Mouse (Mus musculus) testis, postnatal 14 days (tissue): ENCODE measurements at regions not wholly inside any gene's neighbourhood (a gene's known extent, or its start where the extent isn't known, plus 50 kb on each side); places are given as distances from the start of the nearest gene placed in this dataset.

Experiments used
- DNase-seq: peaks from one replicate; pipeline ENCODE4 v3.0.0; 2021; ENCODE audit warnings: low spot score

DNA sequence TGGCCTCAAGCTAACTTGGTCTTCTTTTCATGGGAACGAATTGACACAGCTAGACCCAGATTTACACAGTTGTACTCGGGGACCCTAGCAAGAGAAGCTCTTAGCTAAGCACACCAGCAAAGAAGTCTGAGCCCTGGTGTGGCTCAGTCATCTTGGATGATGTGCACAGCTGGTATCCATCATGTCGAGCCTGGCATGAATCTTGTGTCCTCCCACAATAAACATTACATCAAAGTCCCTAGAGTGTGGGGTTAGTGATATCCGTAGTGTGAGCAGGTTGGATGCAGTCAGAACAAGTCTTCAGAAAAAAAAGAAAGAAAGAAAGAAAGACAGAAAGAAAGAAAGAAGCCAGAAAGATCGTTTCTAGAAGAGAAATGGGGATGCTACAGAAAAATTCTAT lies 52.1 kb upstream of the Hmcn1 start:
- no peak for DNase-seq

DNA sequence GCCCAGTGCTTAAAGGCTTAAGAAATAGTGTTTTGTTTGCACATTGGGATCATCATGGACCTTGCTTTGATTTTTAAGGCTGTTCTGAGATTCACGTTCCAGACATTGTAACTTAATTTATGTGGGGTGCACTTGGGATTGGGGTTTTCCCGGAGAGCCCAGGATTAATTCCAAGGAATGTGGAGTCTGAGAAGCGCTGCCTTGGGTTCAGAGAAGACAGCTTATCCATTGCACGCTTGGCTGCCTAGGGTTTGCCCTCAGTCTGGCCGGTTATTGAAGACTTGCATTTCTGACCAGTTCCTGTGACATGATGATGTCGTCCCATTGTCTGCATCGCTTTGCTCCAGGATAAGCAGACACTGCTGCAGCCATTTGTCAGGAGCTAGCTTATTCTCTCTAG lies 53.4 kb upstream of the Hmcn1 start:
- no peak for DNase-seq

DNA sequence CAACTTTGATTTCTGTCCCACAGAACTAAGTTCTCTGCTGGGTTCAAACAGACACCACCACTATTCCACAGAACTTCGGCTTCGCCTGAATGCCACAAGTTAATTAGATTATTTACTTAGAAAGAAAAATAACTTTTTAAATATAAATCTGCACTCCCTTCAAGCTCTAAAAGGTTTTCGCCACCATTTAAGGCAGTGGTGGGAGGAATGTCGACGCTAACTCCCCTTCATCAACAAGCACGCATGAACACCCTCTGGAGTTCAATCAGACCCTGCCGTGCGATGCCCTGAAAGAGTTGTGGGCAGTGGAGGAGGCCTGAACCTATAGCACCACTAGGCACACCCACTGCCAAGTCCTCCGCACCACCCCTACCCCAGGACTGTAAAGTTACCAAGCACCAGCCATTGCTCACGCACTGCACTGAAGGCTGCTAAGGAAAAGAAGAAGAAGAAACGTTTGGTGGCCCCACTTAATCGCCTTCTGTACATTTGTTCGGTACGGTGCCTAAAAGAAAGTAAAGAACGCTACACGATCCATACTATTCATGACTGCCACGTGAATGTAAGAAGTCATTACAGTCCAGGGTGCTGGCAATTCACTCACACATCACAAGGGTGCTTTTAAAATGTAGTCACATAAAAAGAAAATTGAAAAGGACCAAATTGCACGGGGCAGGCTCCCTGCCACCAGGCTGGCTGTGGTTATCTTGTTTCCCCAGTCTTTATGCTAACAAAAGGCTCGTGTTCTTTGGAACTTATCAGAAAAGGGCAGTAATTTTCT lies 56.7 kb upstream of the Hmcn1 start:
- DNase-seq: no peak

DNA sequence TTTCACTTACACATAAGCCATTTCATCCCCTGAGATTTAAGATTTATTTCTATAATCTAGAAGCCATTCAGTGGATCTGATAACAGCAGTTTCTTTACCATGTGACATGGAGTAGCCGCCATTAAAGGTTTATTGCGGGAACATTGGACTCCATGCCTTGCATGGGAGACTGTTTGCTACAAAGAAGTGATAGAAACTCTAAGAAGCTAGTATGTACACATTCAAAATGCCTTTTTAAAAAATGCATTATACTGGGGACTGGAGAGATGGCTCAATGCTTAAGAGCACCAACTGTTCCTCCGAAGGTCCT lies 57.2 kb upstream of the Hmcn1 start:
- DNase-seq: no peak

DNA sequence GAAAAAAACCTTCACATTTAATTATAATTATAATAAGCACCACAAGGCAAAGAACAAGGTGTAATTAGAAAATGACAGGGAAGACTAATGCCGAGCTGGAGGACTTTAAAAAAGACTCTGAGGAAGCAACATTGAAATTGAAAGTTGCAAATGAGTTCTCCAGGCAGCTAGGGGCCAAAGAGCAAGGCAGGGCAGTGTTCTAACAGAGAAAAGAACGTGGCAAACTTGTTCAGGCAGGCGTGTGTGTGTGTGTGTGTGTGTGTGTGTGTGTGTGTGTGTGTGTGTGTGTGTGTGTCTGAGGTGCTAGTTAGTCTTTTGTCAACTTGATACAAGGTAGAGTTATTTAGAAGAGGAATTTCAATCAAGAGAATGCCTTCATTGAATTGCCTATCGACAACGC lies 60.0 kb upstream of the Hmcn1 start:
- no peak for DNase-seq

DNA sequence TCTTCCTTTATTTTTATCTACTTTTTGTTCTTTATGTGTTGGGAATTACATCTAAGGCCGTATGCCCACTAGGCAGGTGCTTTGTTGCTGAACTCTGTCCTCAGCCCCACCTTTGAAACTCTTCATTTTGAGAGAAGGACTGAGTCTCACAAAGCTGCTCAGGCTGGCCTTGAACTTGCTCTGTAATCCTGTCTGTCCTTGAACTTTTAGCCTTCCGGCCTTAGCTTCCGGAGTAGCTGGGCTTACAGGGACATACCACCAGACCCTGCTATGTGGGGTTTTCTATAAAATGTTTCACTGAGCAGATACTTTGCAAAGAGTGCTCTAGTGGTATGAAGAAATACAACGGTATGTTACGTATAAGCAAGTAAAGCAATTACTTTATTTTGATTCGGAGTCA lies 62.2 kb upstream of the Hmcn1 start:
- DNase-seq: no peak

DNA sequence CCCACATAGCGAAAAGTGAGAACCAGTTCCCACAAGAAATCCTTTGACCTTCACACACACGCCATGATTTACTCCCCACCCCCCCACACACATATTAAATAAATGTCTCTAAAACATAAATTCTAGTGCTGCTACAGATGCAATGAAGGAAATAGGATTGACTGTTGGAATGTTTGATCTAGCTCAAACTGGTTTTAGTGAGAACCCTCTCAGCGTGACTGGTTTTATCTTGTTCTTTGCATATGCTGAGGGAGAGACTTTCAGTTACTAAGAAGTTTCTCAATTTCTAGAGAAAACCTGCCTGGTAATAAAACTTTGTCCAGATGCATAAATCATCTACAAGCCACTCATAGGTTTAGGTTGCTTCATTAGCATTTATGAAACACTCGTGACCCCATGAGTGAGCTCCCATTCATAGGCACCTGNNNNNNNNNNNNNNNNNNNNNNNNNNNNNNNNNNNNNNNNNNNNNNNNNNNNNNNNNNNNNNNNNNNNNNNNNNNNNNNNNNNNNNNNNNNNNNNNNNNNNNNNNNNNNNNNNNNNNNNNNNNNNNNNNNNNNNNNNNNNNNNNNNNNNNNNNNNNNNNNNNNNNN lies 66.4 kb upstream of the Hmcn1 start:
- DNase-seq: no peak

DNA sequence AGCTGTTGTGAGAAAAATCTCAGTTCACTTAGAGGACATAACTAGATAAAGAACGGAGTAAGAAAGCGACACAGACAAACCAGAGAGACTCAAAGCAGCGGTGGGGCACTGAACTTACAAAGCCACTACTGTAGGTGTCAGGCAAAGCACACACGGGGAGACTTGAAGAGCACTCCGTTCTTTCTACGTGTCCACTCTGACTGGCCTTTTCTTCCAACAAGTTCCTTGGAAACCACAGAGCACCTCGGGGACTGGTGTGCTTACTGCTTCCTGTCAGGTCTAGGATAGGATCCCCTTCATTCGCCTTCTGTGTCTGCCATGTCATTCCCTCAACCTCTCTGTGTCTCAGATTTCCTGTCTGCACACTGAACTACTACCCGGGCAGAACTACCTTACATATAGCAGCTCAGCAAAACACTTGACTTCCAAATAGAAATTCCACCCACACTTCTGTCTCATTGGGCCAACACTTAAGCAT lies 71.9 kb upstream of the Hmcn1 start:
- no peak for DNase-seq

DNA sequence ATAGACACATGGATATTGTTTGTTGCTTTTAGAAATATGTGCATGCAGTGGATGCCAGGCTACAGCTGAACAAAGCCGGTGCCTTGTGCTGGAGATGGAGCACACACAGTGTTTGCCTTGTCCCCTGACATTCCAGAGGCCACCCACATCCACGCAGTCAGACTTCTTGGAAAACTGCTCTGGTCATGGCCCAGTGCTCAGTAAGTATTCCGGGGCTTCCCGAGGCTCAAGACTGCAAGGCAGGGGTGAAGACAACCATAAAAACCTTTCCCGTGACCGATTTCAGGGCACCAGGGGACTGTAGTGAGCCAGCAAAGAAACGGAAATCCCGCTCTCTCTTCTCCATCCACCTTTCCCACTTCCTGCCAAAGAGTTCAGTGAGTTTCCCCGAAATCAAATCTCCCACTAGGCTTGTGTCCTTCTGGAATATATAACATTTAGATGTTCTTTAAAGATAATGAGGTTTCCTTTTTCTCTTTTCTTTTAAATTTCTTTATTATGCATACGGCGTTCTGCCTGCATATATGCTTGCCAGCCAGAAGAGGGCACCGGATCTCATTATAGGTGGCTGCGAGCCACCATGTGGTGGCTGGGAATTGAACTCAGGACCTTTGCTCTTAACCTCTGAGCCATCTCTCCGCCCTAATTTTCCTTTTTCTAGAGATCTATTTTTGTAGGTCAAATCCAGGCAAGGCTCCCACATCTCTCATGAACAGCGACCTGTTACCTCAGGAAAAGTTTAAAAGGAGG lies 73.3 kb upstream of the Hmcn1 start:
- no peak for DNase-seq

DNA sequence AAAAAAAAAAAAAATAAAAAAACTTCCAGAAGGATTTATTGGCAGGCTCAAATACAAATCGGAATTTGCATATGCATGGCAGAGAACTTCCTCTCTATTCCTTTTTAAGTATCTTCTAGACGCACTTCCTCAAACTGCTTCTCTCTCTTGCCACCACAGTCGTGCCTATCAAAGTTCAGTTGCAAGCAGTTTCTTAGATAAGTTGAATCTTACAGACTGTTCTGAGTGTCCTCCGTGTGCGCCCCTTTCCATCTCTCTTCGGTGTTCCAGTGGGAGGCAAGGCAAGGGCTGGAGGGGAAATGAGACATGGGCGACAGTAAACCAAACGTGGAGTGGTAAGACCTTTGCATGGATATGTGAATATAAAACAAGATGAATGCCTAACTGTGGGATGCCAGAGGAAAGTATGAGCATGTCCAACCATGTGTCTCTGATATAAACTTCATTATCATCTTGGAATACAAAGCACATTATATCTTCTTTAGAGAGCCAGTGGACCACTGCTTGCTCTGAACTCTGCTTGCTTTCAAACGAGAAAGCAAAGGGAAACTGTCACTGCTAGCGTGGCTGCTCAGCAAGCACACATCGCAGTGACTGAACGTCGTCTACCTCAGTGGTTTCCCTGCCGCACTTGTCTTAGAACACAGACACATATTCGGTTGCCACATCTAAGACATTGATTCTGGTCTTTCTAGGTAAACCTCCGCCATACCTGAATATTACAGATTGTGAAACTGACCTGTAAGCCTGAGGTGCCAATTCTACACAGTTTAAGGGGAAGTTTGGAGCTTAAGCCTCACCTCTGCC lies 81.5 kb upstream of the Hmcn1 start:
- DNase-seq: no peak

DNA sequence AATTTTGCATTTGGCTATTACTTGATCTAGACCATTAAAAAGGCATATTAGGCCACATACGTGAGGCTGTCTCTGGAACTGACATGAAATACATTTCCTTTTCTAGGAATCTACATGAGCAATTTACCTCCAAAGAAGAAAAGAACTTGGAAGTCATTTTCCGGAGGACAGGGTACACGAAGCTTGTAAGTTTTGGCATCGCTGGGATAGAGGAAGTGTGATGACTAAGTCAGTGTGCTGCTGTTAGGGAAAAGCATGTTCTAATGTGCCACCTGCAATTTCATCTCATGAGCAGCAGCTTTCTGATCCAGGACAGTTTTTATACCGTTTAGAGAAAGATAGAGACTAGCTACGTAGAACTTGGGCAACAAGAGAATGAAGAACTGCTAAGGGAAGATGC lies 82.3 kb upstream of the Hmcn1 start:
- DNase-seq: no peak

DNA sequence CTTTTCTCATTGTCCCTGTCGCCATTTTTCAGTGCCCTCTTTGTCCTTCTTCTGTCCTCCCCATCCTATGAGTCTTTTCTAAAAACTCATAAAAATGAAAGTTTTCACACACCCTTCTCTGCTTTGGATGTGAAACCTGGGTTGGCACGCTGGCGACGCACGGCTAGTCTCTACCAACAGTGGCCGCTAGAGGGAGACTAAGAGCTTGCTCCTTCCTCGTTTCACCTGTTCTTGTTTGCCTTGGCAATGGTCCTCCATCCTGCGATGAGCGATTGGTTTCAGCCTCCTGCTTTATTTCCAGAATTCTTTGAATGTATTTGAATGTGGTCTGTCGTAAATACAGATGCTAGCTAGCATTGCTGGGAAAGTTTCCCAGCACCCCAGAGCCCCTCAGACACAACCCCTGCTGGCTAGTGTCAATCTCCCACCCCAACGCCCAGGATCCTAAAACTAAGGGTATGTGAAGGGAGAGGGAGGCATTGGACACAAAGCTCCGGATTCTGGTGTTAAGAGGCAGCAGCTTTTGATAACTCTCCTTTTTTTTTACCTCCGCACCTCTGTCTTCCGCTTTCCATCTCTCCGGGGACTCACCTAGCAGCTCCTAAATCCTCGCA lies 85.8 kb upstream of the Hmcn1 start:
- peak; percentile 65 for DNase-seq

DNA sequence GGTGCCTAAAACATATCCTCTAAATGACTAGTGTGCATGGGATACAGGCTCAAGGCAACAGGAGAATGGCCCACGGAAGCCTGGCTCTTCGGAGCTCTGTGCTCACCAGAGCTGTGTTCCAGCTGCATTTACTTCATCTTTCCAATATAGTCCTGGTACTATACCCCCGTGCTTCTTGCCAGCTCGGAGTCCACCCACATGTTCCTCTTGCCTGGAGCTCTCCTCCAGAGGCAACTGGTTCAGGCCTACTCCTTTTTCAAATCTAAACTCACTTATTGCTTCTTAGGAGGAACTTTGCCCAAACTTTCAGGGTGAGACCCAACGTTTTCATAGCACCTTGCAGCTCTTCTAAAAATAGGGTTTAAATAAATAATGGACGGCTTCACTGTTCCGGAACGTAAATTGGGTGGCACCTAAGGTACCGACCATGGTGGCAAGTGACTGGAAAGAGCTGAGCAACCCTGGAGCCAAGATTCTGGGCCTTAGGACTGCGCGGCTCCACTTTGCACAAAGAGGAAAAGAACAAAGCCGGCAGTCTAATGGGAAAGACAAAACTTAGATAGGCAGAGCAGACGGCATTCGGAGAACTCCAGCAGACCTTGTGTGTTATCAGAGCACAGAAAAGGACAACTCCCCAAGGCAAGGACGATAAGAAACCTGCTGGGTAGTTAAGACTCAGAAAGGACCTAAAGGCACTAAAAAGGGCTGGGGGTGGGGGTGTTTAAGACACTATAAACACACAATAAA lies 86.6 kb upstream of the Hmcn1 start:
- peak; percentile 58 for DNase-seq

DNA sequence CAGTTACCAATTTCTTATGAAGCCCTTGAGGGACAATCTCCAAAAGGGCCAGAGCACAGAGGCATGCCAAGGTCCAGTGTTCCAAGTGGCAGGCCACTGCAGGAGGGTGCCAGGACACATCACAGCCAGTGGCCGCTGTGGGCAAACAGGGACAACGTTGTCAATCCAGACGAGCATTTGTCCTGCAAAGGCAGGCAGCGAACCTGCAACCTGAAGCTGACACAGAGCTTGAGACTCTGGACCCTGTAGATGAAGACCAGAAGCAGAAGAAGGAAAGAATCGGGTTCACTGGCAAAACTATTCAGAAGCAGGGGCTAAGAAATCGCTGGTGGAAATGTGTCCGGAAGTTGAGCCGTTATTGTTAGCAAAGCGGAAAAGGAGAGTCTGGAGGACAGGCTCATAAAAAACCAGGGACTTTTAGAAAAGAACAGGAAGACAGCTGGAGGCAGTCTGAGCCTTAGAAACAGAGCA lies 87.3 kb upstream of the Hmcn1 start:
- peak; percentile 54 for DNase-seq

DNA sequence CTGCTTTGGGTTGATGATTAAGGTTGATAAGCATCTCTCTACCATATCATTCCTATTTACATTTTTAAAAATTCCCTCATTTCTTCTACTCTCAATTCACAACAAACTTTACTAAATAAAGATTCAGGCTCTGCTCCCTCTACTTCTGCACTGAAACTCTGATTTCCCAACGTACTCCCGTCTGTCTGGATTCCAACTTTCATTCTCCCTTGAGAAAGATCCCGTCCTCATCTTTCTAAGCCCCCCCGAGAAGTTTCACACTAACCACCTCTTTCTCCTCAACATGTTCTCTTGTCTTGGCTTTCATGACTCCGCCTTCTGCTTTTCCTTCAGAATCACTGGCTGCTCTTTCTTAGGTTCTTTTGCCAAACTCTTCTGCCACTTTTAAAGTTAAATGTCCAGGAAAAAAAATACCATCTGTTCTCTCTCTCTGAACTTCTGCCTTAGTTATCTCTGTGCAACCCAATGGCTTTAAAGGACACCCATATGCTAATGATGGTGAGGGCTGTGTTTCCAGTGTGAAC lies 89.3 kb upstream of the Hmcn1 start:
- DNase-seq: no peak

DNA sequence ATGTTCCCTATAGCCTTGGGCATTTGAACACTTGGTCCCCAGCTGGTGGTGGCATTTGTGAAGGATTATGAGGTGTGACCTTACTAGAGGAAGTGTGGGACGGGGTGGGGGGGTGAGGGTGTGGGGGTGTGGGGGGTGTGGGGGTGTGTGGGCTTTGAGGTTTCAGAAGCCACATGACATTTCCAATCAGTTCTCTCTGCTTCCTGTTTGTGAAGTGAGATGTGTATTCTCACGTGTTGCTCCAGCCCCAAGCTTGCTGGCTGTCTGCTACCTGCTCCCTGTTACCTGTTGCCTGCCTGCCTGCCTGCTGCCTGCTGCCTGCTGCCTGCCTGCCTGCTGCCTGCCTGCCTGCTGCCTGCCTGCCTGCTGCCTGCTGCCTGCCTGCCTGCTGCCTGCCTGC lies 90.6 kb upstream of the Hmcn1 start:
- DNase-seq: no peak

DNA sequence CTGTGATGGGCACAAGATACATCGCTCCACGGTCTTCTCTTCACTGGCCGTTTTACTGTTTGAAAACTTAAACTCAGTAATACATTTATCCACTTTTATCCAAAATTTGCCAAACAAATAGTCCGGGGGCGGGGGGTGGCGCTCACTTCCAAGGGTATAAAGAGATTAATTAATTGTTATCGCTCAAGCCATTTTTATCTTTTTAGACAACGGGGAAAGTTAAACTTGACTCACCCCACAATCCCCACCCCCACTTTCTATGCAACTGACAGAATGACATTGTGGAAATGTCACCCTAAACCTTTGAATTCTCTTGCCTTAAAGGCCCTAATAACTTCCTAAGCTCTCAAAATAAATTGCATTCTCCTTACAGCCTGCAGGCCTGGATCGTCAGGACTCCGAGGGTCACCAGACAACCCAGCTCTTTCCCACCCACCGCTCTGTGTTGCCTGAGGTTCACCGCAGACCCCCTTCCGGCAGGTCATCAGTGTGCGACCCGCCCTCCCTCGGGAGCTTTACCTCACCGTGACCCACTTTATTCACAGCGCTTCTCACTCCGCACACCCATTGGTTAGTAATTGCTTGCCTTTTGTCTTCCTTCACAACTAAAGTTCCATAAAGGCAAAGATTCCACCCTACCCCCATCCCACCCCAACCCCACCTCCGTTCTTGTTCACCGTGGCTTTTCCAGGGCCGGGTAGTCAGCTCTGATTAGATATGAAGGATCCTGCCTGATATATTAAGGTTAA lies 93.0 kb upstream of the Hmcn1 start:
- DNase-seq: no peak

DNA sequence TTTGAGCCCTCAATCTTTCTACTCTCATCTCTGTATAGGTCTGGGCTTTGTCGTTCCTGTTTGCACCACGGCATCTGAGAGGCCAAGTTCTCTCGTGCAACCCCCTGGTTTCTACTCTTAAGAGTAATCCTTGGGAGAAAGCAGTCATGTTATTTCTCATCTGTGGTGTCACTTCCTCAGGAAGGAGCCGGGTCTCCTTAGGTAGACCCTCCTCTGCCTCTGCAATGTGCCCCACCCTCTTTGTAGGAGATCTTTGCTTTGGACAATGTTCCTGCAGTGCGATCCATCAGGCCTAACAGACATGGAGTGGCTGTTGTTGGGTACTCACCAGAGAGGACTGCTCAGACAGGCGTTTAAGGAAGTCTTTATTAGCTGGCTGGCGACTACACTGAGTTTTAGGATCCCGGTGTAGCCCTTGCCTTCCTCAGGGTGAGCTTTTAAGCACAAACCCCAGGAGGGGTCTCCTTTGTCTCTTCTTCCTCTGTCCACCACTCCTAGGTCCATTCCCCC lies 94.0 kb upstream of the Hmcn1 start:
- no peak for DNase-seq

DNA sequence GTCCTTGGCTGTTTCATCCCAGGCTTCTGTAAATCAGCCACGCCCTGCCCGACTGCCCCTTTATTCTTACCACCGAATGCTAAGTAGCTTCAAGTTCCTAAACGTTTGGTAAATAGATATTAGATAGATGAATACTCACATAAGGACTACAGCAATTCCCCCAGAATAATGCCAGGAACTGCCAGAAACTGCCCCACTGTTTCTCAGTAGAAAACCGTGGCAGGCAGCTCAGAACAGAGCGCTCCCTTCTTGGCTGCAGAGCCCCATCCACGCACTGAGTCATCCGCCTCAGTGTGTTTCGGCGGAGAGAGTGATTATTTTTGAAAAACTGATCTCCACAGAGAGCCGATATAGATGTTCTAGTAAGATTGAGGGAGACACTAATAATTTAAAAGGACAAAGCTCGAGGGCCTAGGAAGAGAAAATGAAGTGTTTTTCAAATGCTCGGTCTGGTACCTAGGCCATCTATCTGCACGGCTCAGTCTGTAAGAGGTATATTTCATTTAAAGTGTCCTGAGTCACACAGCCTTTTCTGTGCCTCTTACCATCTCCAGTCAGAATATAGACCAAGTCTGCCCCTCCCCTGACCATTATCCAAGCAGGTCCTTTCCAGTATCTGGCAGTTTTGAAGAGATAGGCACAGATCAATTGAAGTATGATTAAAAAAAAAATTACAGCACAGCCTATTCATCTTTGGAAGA lies 94.4 kb upstream of the Gm47985 start:
- no peak for DNase-seq
